Mouse (Mus musculus): Measurements from ENCODE around the gene Rnaseh1.

Gene Rnaseh1

GRCm38 (mm10) chr12:28667287-28667686, 17.9 kb downstream of the Rnaseh1 start:
- DNase-seq (ENCODE audit: low read depth) = no peak

- peak; percentile 28 for DNase-seq (ENCODE audit: low read depth)
Observed at GRCm38 (mm10) chr12:28674038-28674720, 24.8 kb downstream of the Rnaseh1 start.

- DNase-seq (ENCODE audit: low read depth) = peak; percentile 89
Observed at GRCm38 (mm10) chr12:28675121-28675924, 25.9 kb downstream of the Rnaseh1 start, which contains the start of gene Adi1. Gene Adi1, plus strand, starts transcription at chr12:28675231.

GRCm38 (mm10) chr12:28675925-28676209, 26.5 kb downstream of the Rnaseh1 start:
- DNase-seq (ENCODE audit: low read depth) = no peak

- no peak for DNase-seq (ENCODE audit: low read depth)
Observed at GRCm38 (mm10) chr12:28684674-28685073, 35.3 kb downstream of the Rnaseh1 start.

GRCm38 (mm10) chr12:28685771-28686170, 36.4 kb downstream of the Rnaseh1 start:
- DNase-seq (ENCODE audit: low read depth) = no peak

GRCm38 (mm10) chr12:28686199-28686879, 36.9 kb downstream of the Rnaseh1 start:
- no peak for DNase-seq (ENCODE audit: low read depth)

GRCm38 (mm10) chr12:28688996-28689395, 39.6 kb downstream of the Rnaseh1 start:
- no peak for DNase-seq (ENCODE audit: low read depth)

- no peak for DNase-seq (ENCODE audit: low read depth)
Observed at GRCm38 (mm10) chr12:28690730-28691129, 41.3 kb downstream of the Rnaseh1 start.

- no peak for DNase-seq (ENCODE audit: low read depth)
Observed at GRCm38 (mm10) chr12:28693738-28694137, 44.3 kb downstream of the Rnaseh1 start.

- DNase-seq (ENCODE audit: low read depth) = no peak
Observed at GRCm38 (mm10) chr12:28694231-28694630, 44.8 kb downstream of the Rnaseh1 start.

GRCm38 (mm10) chr12:28694776-28695175, 45.4 kb downstream of the Rnaseh1 start:
- no peak for DNase-seq (ENCODE audit: low read depth)

- no peak for DNase-seq (ENCODE audit: low read depth)
Observed at GRCm38 (mm10) chr12:28697821-28698595, 48.6 kb downstream of the Rnaseh1 start.

- DNase-seq (ENCODE audit: low read depth) = no peak
Observed at GRCm38 (mm10) chr12:28699086-28699485, 49.7 kb downstream of the Rnaseh1 start.

GRCm38 (mm10) chr12:28699656-28700055, 50.3 kb downstream of the Rnaseh1 start:
- DNase-seq (ENCODE audit: low read depth) = peak; percentile 86

GRCm38 (mm10) chr12:28700101-28700511, 50.7 kb downstream of the Rnaseh1 start:
- no peak for DNase-seq (ENCODE audit: low read depth)

- DNase-seq (ENCODE audit: low read depth) = no peak
Observed at GRCm38 (mm10) chr12:28700561-28701025, 51.2 kb downstream of the Rnaseh1 start.

GRCm38 (mm10) chr12:28701302-28701701, 51.9 kb downstream of the Rnaseh1 start:
- DNase-seq (ENCODE audit: low read depth) = no peak

- no peak for DNase-seq (ENCODE audit: low read depth)
Observed at GRCm38 (mm10) chr12:28704381-28704780, 55.0 kb downstream of the Rnaseh1 start.

GRCm38 (mm10) chr12:28705204-28705603, 55.8 kb downstream of the Rnaseh1 start:
- no peak for DNase-seq (ENCODE audit: low read depth)

- no peak for DNase-seq (ENCODE audit: low read depth)
Observed at GRCm38 (mm10) chr12:28708154-28708553, 58.8 kb downstream of the Rnaseh1 start.

Measured in naive thymus-derived CD4-positive, alpha-beta T cell, adult 2 months (primary cell).